Mouse (Mus musculus): ENCODE measurements around the gene Gm49425. TPM values are rescaled to one million over a fixed set of nuclear protein-coding genes. Genes with fewer than 3 reads are reported as not detected.
"Not testable (repeated sequence)": the region's sequence is repeated elsewhere in the genome, so short reads cannot be mapped to it uniquely, and the experiment has no call there.

Gm49425 gene
- polyA plus RNA-seq (2016; fragmentation: Nextera tagmentation; extraction: Ambion mirVana) = not detected in 2 replicates

DNA sequence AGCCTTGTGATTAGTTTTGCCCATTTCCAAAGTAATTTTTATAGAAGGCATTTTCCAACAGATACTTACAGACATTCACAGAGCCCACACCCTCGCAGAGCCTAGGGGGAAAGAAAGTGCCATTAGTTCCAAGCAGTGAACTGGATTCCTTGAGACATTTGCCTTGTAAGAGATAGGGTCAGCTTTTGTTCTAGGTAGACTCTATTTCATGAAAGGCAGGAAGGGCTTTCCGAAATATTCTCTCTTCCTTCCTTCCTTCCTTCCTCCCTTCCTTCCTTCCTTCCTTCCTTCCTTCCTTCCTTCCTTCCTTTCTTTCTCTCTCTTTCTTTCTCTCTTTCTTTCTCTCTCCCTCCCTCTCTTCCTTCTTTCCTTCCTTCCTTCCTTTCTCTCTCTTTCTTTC lies at the start of gene Gm49425:
Gene Gm49425, minus strand, starts transcription at position 101 of the 400 bp plus-strand sequence.
- H3K27me3 ChIP-seq (ENCODE audit: insufficient read depth, poor library complexity, severe bottlenecking); H3K4me3 ChIP-seq; H3K4me1 ChIP-seq (replicated peaks); H3K9me3 ChIP-seq; DNase-seq (ENCODE audit: low spot score); H3K27ac ChIP-seq; H3K36me3 ChIP-seq: not testable (repeated sequence)
- 89% methylated on average over 2 of the region's 2 CpGs for WGBS

DNA sequence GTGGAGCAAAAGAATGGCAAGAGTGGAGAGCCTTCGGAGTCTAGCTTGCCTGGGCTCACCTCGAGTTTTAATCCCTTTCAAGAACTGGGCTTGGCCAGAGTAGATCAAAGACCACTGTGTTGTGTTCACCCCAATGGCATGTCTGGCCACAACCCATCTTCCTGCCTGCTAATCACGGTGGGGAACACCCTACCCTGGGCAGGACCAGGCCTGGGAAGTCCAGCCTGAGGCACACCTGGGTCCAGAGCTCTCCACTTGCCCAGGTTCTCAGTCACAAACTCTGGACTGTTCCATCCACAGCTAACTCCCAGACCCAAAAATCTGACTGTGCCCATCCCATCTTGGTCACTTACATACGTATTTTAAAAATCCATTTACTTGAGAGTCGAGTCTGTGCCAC lies 45.8 kb upstream of the Gm49425 start, which contains the start of gene Krt90:
Gene Krt90, minus strand, starts transcription at position 101 of the 400 bp plus-strand sequence.
- Histone ChIP-seq H3K9me3 (no peaks in the 10 kb centered on the region), H3K4me1 (replicated peaks) (peaks cover 19% of the 10 kb centered on the region), H3K4me3 (no peak within 1 kb of the TSS), H3K36me3 (no peaks in the 10 kb centered on the region), H3K27me3 (ENCODE audit: insufficient read depth, poor library complexity, severe bottlenecking) (peaks cover 20% of the 10 kb centered on the region), H3K27ac (no peak within 1 kb of the TSS)
- no peak for DNase-seq (ENCODE audit: low spot score)
- WGBS = 74% methylated on average over 5 of the region's 5 CpGs

DNA sequence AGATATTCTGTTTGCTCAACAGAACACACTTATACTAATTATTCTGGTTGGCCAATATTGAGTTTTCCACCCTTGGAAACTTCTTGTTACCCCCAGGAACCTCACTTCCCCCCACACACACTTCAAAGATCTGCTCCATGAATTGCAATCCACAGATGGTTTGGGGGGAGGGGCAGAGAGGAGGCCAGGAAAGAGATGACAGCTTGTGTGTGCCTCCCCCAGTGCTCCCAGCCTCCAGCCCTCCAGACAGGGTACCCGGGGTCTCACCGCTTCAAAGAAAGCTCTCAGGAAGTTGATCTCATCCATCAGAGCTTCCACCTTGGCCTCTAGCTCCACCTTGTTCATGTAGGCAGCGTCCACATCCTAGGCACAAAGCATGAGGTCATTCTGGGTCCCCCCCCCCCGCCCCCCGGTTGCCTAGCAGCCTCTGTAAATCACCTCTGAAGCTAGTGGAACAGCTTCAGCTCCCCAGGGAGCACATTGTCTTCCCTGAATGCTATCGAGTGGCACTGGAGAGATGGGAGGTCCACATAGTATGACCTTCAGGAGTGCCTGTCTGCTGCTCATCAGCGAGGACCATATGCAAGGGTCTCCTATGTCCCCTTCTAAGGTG lies 41.1 kb upstream of the Gm49425 start:
- 7% methylated on average over 7 of the region's 7 CpGs for WGBS

DNA sequence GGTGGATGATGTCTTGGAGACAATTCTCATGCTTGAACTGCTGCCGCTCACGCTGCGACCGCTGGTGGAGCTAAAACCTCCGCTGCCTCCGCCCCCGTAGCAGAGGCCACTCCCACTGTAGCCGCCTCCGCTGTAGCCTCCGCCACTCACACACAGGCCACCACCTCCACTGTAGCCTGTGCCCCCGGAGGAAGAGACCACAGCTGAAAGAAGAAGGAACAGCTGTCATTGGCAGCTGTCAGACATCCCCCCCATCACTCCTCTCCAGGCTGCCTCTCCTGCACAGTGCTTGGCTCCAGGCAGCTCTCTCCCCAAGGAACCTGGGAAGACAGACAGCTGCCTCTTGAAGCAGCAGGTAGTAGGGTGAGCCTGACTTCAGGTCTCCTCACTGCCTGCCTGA lies 36.1 kb upstream of the Gm49425 start:
- 0 out of 2 replicates have a peak overlapping the region, but pooled peaks have one; percentile 0 for H3K27ac ChIP-seq
- 0% methylated on average over 11 of the region's 11 CpGs for WGBS
- H3K36me3 ChIP-seq = no peaks in the 10 kb centered on the region
- no peaks in the 10 kb centered on the region for H3K9me3 ChIP-seq
- peaks cover 33% of the 10 kb centered on the region for H3K4me1 ChIP-seq (replicated peaks)
- peak overlapping the region; percentile 12 for H3K4me3 ChIP-seq
- peak; percentile 65 for DNase-seq (ENCODE audit: low spot score)
- peaks cover 67% of the 10 kb centered on the region for H3K27me3 ChIP-seq (ENCODE audit: insufficient read depth, poor library complexity, severe bottlenecking)

More for the DNA sequence above, 41.1 kb upstream of the Gm49425 start:
- peaks cover 54% of the 10 kb centered on the region for H3K27me3 ChIP-seq (ENCODE audit: insufficient read depth, poor library complexity, severe bottlenecking)
- H3K9me3 ChIP-seq = no peaks in the 10 kb centered on the region
- no peak overlapping the region for H3K4me3 ChIP-seq
- no peak overlapping the region for H3K27ac ChIP-seq
- no peaks in the 10 kb centered on the region for H3K36me3 ChIP-seq
- peak; percentile 70 for DNase-seq (ENCODE audit: low spot score)
- peaks cover 38% of the 10 kb centered on the region for H3K4me1 ChIP-seq (replicated peaks)

DNA sequence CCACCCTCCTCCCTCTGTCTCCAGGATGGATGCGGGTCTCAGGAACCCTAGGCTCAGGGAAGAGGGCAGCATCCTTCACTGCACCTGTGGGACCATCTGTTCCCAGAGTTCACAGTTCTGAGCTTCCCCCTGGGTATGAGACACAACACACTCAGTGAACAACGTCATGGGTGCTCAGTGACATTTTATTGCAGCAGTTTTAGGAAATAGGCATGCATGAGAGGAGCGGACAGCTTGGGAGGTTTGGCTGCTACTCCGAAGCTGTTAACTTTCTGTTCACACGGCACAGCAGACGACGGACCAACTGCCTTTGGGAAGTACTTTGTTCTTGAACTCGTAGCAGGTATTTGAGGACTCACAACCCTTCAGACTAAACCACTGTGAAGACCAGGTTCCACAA lies 35.1 kb upstream of the Gm49425 start:
- Histone ChIP-seq H3K9me3 (no peaks in the 10 kb centered on the region), H3K27ac (no peak overlapping the region), H3K36me3 (no peaks in the 10 kb centered on the region), H3K4me1 (replicated peaks) (peaks cover 23% of the 10 kb centered on the region), H3K27me3 (ENCODE audit: insufficient read depth, poor library complexity, severe bottlenecking) (peaks cover 67% of the 10 kb centered on the region), H3K4me3 (no peak overlapping the region)
- no peak for DNase-seq (ENCODE audit: low spot score)
- WGBS = 91% methylated on average over 8 of the region's 8 CpGs

DNA sequence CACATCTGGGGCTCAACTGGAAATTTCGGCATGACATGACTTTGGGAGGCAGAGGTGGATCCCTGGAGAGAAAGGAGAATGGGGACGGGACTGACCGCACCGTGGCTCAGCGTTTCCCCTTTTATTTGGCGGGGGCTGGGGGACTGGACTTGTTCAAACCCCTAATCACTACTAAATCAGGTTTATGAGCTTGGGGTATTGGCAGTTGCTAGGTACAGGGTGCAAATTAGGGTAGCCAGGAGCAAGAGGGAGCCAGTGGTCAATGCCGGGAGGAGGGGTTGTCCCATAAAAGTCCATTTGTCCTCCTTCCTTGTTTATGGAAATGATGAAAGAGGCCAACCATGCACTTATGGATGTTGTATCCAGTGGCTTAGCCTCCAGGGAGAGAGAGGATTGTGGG lies 33.5 kb upstream of the Gm49425 start, which contains the start of gene Krt82:
Gene Krt82, minus strand, starts transcription at position 101 of the 400 bp plus-strand sequence.
- peaks cover 21% of the 10 kb centered on the region for H3K4me1 ChIP-seq (replicated peaks)
- WGBS = 86% methylated on average over 7 of the region's 7 CpGs
- no peak within 1 kb of the TSS for H3K4me3 ChIP-seq
- no peak within 1 kb of the TSS for H3K27ac ChIP-seq
- no peaks in the 10 kb centered on the region for H3K9me3 ChIP-seq
- H3K27me3 ChIP-seq (ENCODE audit: insufficient read depth, poor library complexity, severe bottlenecking) = peaks cover 52% of the 10 kb centered on the region
- no peak for DNase-seq (ENCODE audit: low spot score)
- no peaks in the 10 kb centered on the region for H3K36me3 ChIP-seq

DNA sequence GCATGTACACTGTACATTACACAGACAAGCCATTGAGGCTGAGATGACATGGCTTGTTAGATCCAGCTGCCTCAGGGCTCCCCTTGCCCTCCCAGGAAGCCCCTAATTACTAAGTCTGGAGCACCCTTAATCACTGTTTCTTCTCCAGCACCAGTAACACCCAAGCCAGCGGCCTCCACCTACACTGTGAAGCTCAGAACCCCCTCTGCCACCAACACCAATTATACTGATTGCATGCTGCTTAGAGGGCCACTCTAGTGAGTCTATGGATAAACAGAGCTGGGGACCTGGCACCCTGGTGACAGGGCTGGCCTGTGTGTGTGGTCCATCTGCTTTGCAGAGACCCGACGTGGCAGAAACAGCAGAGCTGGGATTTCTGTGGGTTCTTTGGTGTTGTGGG lies 27.4 kb upstream of the Gm49425 start:
- WGBS = 60% methylated on average over 3 of the region's 3 CpGs
- no peaks in the 10 kb centered on the region for H3K9me3 ChIP-seq
- H3K27me3 ChIP-seq (ENCODE audit: insufficient read depth, poor library complexity, severe bottlenecking) = peaks cover 6% of the 10 kb centered on the region; the same call in 1 of the 2 replicates
- no peaks in the 10 kb centered on the region for H3K36me3 ChIP-seq
- H3K27ac ChIP-seq = no peak overlapping the region
- no peak overlapping the region for H3K4me3 ChIP-seq
- peaks cover 31% of the 10 kb centered on the region for H3K4me1 ChIP-seq (replicated peaks)
- DNase-seq (ENCODE audit: low spot score) = no peak

DNA sequence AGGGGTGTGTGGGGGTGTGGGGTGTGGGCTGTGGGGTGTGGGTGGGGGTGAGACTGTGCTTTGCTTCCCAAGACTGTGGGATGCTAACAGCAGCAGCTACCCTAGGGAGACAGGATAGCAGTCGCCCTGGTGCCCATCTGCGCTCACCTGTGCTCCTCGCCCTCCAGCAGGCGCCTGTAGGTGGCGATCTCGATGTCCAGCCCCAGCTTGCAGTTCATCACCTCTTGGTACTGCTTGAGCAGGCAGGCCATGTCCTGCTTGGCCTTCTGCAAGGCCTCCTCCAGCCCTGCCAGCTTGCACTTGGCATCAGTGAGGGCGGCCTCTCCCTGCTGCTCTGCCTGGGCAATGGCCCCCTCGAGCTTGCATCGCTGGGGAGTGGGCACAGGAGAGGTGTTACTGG lies 25.5 kb upstream of the Gm49425 start:
- 63% methylated on average over 9 of the region's 9 CpGs for WGBS
- Histone ChIP-seq H3K9me3 (no peaks in the 10 kb centered on the region), H3K4me1 (replicated peaks) (peaks cover 31% of the 10 kb centered on the region), H3K4me3 (no peak overlapping the region), H3K27ac (peak overlapping the region; percentile 45), H3K27me3 (ENCODE audit: insufficient read depth, poor library complexity, severe bottlenecking) (peaks cover 4% of the 10 kb centered on the region; the same call in 1 of the 2 replicates), H3K36me3 (no peaks in the 10 kb centered on the region)
- DNase-seq (ENCODE audit: low spot score) = no peak

DNA sequence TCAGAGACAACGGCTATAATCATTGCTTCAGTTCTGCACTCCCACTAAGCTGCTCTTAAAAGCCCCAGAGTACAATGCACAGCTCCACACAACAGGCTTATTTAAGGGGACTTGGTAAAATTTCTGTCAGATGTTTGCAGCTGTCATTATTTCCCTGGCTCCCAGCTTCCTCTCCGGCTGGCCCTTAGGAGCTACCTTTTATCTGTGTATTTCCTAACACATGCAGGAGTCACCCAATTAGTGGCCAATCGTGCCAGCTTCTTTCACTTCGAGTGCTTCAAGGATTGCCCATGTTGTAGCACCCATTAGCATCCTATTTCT lies 21.5 kb upstream of the Gm49425 start:
- no peak overlapping the region for H3K4me3 ChIP-seq
- no peak for DNase-seq (ENCODE audit: low spot score)
- WGBS = 80% methylated on average over 4 of the region's 4 CpGs
- H3K36me3 ChIP-seq = no peaks in the 10 kb centered on the region
- no peaks in the 10 kb centered on the region for H3K9me3 ChIP-seq
- H3K27ac ChIP-seq = no peak overlapping the region
- peaks cover 33% of the 10 kb centered on the region for H3K4me1 ChIP-seq (replicated peaks)
- H3K27me3 ChIP-seq (ENCODE audit: insufficient read depth, poor library complexity, severe bottlenecking) = peaks cover 7% of the 10 kb centered on the region; the same call in 1 of the 2 replicates

DNA sequence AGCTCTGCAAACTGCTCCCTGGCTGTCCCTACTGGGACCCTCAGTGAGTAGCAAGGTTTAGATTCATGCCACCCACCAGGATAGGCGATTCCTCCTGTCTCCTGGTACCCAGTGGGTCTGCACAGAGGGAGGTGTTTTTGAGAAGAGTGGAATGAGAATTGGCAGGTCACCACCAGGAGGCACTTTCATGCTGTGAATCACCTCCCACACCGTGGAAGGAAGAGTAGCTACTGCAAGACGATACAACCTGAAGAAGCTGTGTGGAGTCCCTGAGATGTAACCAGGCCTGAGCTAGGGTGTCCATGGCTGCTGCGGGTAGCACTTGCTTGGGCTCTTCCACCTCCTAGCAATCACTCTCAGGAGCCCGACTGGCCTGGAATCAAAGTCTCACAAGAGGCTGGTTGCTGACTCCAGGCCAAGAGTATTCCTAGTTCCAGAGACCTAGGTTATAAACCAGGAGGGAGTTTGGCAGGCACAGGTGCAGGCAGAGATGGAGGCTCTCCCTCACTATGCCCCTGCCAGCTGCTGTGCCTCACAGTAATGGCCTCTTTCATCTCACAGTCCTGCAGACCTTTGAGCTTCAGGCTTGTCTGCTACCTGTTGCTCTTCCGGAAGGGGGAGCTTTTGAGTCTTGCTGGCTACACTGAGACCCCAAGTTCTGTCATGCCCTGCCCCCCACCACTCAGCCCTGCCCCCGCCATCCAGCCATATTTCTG lies 21.0 kb upstream of the Gm49425 start:
- Histone ChIP-seq H3K36me3 (no peaks in the 10 kb centered on the region), H3K27me3 (ENCODE audit: insufficient read depth, poor library complexity, severe bottlenecking) (peaks cover 7% of the 10 kb centered on the region; the same call in 1 of the 2 replicates), H3K9me3 (no peaks in the 10 kb centered on the region), H3K4me1 (replicated peaks) (peaks cover 32% of the 10 kb centered on the region), H3K27ac (no peak overlapping the region), H3K4me3 (no peak overlapping the region)
- DNase-seq (ENCODE audit: low spot score) = no peak
- WGBS = 50% methylated on average over 7 of the region's 7 CpGs

DNA sequence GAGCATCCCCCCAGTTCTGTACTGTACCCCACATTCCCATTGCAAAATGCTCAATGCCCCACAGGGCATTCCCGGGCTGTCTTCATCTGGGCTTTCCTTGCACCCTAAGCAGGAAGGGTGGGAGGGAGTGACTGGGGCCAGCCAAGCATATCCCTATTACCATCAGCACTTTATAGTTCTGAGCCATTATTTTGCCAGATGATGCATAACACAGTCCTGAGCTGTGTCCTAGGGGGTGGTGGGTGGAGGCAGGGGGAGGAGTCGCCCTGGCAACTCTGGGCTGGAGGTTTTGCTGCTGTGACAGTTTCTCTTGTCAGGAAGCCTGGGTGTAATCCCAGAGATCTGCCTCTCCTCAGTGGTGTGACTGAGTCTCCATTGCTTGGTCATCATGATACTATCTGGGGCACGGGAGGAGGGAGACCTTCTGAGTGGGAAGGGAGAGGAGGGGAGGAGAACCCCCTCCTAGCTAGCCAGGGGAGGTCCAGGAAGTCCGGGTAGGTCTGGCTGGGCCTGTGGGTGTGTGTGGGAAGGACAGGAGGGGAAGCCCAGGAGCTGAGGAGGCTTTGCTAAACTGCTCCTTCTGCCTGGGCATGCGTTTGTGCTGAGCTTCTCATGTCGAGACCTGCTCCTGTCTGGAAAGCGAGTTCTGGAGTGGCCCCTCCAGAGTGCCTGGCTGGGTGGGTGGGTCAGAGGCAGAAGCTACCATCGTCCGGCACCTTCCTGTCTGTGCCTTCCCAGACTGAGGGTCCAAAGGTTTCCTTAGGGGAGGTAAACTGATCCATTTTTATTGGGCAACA lies 19.2 kb upstream of the Gm49425 start:
- DNase-seq (ENCODE audit: low spot score) = no peak
- 63% methylated on average over 9 of the region's 9 CpGs for WGBS
- H3K36me3 ChIP-seq = no peaks in the 10 kb centered on the region
- peak overlapping the region; percentile 36; the same call in 1 of the 2 replicates for H3K27ac ChIP-seq
- H3K27me3 ChIP-seq (ENCODE audit: insufficient read depth, poor library complexity, severe bottlenecking) = 0 out of 2 replicates have a peak, but pooled peaks cover 3% of the 10 kb centered on the region
- H3K4me3 ChIP-seq = no peak overlapping the region
- peaks cover 14% of the 10 kb centered on the region for H3K4me1 ChIP-seq (replicated peaks)
- H3K9me3 ChIP-seq = no peaks in the 10 kb centered on the region

DNA sequence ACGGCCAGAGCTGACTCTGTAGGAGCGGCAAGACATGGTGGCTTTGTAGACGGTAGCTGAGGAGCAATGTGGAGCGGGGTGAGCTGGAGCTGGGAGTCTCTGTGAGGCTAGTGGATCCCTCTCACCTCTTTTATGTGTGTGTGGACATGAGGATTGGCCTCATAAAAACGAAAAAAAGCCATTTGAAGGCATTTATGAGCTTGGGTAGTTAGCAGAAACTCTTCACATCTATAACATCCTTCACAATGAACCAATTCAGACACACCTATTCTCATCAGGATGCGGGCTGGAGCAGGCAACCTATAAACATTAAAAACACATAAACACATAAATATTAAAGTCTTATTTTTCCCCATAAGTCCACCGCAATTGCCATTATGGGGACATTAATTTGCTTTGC lies 15.7 kb upstream of the Gm49425 start, which contains the start of gene Krt84:
Gene Krt84, minus strand, starts transcription at position 101 of the 400 bp plus-strand sequence.
- Histone ChIP-seq H3K4me3 (no peak within 1 kb of the TSS), H3K4me1 (replicated peaks) (peaks cover 9% of the 10 kb centered on the region), H3K36me3 (no peaks in the 10 kb centered on the region), H3K27me3 (ENCODE audit: insufficient read depth, poor library complexity, severe bottlenecking) (0 out of 2 replicates have a peak, but pooled peaks cover 3% of the 10 kb centered on the region), H3K27ac (no peak within 1 kb of the TSS), H3K9me3 (no peaks in the 10 kb centered on the region)
- no peak for DNase-seq (ENCODE audit: low spot score)
- WGBS = 87% methylated on average over 7 of the region's 7 CpGs
